Mouse (Mus musculus) heart, embryonic 16.5 days (tissue): ENCODE results near the gene Gm6904. TPM values are rescaled to one million over a fixed set of nuclear protein-coding genes. Genes with fewer than 3 reads are reported as not detected.
A peak's percentile ranks its signal among the peaks of the same experiment; 100 is the strongest.
"Not testable (repeated sequence)": the region's sequence is repeated elsewhere in the genome, so short reads cannot be mapped to it uniquely, and the experiment has no call there.

Experiments
- ATAC-seq: fragments of 200-750 bp; cut with Nextera tagmentation; replicated peaks from 2 replicates; pipeline ENCODE4 v1.8.0; 2017; ENCODE audit warnings: moderate number of reproducible peaks; ENCODE audit not compliant: insufficient read depth, low FRiP score; ENCODE audit errors: extremely low read depth
- H3K27ac ChIP-seq: fragments of 300-500 bp; sonication (generic); 2 replicates; pipeline ENCODE4 v1.5.1; 2014; ENCODE audit warnings: mild to moderate bottlenecking, low read length, control low read depth, moderate library complexity
- H3K27me3 ChIP-seq: fragments of 300-500 bp; sonication (generic); 2 replicates; pipeline ENCODE4 v1.6.1; 2014; ENCODE audit warnings: low read length, mixed read lengths; ENCODE audit not compliant: control insufficient read depth, insufficient read depth
- H3K36me3 ChIP-seq: fragments of 300-500 bp; sonication (generic); 2 replicates; pipeline ENCODE4 v1.6.1; 2014; ENCODE audit not compliant: control insufficient read depth, insufficient read depth
- H3K4me1 ChIP-seq: fragments of 300-500 bp; sonication (generic); 2 replicates; pipeline ENCODE4 v1.6.1; 2014; ENCODE audit warnings: low read length, mixed read lengths; ENCODE audit not compliant: control insufficient read depth, insufficient read depth
- H3K4me2 ChIP-seq: fragments of 300-500 bp; sonication (generic); 2 replicates; pipeline ENCODE4 v1.6.1; 2014; ENCODE audit warnings: low read depth, mild to moderate bottlenecking, control low read depth, low read length
- H3K4me3 ChIP-seq: fragments of 300-500 bp; sonication (generic); 2 replicates; pipeline ENCODE4 v1.5.1; 2014; ENCODE audit warnings: mild to moderate bottlenecking, control low read depth, low read length
- H3K9ac ChIP-seq: fragments of 300-500 bp; sonication (generic); 2 replicates; pipeline ENCODE4 v1.6.1; 2014; ENCODE audit warnings: low read length, control low read depth
- H3K9me3 ChIP-seq: fragments of 300-500 bp; sonication (generic); replicated peaks from 2 replicates; pipeline ENCODE4 v1.6.1; 2016; ENCODE audit warnings: low read length; ENCODE audit not compliant: control insufficient read depth
- WGBS: fragments of 180-500 bp; shearing (Covaris S2); extraction: QIAGEN DNeasy Blood & Tissue Kit; methylation state at CpG from one replicate; pipeline ENCODE4 v1.1.7; 2014; 5-methylcytosine and 5-hydroxymethylcytosine counted together
- polyA plus RNA-seq: library from polyadenylated mRNA; unstranded; fragments of >200 nt; fragmentation: Nextera tagmentation; extraction: Ambion mirVana; gene quantifications from 2 replicates; pipeline ENCODE4 v1.2.1, GENCODE M21; 2015

Gm6904 gene
- polyA plus RNA-seq, result not detected in 2 replicates

DNA sequence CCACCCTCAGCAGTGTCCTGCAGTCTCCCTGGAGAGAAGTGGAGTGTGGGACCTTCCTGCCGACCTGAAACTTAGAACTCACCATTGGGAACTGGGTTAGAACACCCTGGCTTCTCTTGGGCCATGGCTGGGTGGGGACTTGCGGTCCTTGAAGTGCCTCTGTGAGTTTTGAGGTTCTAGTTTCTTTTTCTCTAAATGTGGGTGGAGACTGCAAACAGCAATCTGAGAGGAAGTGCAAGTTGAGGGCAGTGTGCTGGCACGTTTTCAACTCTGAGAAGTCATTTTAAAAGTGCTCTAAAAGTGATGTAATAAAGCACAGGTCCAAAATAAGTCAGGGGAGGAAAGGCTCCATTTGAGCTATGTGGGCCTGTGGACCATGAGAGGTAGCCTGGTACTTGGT is at the start of gene Gm6904:
Gm6904 (minus strand) TSS at position 161 of the 400 bp plus-strand sequence.
- no peak within 1 kb of the TSS for H3K4me3 ChIP-seq
- H3K9me3 ChIP-seq, result no peaks in the 10 kb centered on the region
- no peaks in the 10 kb centered on the region for H3K36me3 ChIP-seq
- no peak within 1 kb of the TSS for H3K4me2 ChIP-seq
- no peak within 1 kb of the TSS for H3K27ac ChIP-seq
- ATAC-seq, result no peak
- no peaks in the 10 kb centered on the region for H3K27me3 ChIP-seq
- no peak within 1 kb of the TSS for H3K9ac ChIP-seq
- H3K4me1 ChIP-seq, result no peaks in the 10 kb centered on the region
- 39% methylated on average over 3 of the region's 3 CpGs for WGBS

DNA sequence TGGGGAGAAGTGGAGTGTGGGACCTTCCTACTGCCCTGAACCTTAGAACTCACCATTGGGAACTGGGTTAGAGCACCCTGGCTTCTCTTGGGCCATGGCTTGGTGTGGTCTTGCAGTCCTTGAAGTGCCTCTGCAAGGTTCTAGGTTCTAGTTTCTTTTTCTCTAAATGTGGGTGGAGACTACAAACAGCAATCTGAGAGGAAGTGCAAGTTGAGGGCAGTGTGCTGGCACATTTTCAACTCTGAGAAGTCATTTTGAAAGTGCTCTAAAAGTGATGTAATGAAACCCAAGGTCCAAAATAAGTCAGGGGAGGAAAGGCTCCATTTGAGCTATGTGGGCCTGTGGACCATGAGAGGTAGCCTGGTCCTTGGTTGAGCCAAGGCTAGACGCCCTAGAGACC is 37.4 kb upstream of the Gm6904 start, which contains the start of gene Phf11a:
Phf11a (minus strand) TSS at position 132 of the 400 bp plus-strand sequence.
- not testable (repeated sequence) for H3K4me1 ChIP-seq, H3K4me3 ChIP-seq, H3K27ac ChIP-seq, H3K9me3 ChIP-seq, H3K27me3 ChIP-seq, ATAC-seq, H3K36me3 ChIP-seq, H3K9ac ChIP-seq, H3K4me2 ChIP-seq
- WGBS, result 86% methylated on average over 1 of the region's 1 CpGs

DNA sequence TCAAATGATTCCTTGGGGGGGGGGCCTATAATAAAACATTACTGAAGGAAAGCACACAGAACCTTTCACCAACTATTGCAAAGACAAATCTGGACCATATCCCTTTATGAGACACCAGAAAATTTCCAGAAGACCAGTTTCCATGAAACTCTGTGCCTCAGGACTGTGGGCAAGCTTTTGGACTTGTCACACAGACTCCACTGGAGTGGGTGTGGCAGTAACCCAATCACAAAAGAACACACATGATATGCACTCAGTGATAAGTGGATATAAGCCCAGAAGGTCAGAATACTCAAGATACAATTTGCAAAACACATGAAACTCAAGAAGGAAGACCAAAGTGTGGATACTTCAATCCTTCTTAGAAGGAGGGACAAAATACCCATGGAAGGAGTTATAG is 31.8 kb upstream of the Gm6904 start:
- H3K27ac ChIP-seq, H3K36me3 ChIP-seq, H3K27me3 ChIP-seq, H3K4me1 ChIP-seq, H3K9me3 ChIP-seq, H3K4me3 ChIP-seq, ATAC-seq, H3K9ac ChIP-seq, H3K4me2 ChIP-seq: not testable (repeated sequence)

DNA sequence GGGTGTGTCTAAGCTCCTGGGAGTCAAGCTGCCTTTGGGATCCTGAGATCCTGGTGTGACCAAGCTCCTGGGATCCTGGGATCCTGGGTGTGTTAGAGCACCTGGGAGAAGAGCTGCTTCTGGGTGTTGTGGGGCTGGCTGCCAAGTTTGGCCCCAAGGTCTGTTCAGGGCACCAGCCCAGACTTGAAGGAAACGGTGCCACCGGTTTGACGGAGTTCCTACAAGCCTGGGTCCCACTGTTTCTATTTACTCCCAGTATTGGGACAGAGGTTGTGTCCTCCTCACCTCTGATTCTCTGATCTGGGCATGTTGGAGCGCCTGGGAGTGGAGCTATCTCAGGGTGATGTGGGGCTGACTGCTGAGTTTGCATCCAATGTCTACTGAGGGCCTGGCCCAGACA is 14.9 kb upstream of the Gm6904 start:
- H3K4me2 ChIP-seq, H3K27me3 ChIP-seq, H3K9me3 ChIP-seq, H3K27ac ChIP-seq, H3K9ac ChIP-seq, H3K4me1 ChIP-seq, H3K36me3 ChIP-seq, H3K4me3 ChIP-seq, ATAC-seq: not testable (repeated sequence)
- 81% methylated on average over 4 of the region's 4 CpGs for WGBS

DNA sequence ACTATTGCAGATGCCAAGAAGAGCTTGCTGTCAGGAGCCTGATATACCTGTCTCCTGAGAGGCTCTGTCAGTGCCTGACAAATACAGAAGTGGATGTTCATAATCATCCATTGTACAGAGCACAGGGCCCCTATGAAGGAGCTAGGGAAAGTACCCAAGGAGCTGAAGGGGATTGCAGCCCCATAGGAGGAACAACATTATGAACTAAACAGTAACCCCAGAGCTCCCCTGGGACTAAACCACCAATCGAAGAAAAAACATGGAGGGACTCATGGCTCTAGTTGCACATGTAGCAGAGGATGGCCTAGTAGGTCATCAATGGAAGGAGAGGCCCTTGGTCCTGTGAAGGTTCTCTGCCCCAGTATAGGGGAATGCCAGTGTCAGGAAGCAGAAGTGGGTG is 4.2 kb downstream of the Gm6904 start:
- not testable (repeated sequence) for H3K9ac ChIP-seq, H3K4me3 ChIP-seq, H3K27me3 ChIP-seq, H3K27ac ChIP-seq, H3K4me2 ChIP-seq, H3K36me3 ChIP-seq, H3K9me3 ChIP-seq, H3K4me1 ChIP-seq, ATAC-seq
- 82% methylated on average over 1 of the region's 1 CpGs for WGBS

DNA sequence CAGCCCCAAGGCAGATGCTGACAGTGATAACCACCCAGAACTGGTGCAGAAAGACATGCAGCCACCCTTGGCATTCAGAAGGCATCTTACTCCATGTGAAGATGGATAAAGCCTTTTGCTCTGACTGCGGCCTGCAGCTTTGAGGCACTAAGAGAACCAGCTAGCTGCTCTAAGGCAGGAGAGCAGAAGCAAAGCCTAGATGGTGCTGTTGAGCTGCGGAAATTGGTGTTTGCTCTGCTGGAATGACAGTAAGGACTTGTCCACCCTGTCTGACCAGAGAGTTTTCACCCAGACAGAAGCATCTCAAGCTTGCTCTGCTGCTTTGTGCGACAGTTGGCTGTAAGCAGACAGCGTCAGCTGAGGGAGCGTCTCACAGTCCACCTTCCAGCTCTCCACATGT is 9.7 kb downstream of the Gm6904 start:
- not testable (repeated sequence) for H3K27ac ChIP-seq, H3K36me3 ChIP-seq, H3K9ac ChIP-seq, H3K4me2 ChIP-seq, H3K27me3 ChIP-seq, H3K4me1 ChIP-seq, ATAC-seq, H3K4me3 ChIP-seq, H3K9me3 ChIP-seq
- 48% methylated on average over 5 of the region's 5 CpGs for WGBS

DNA sequence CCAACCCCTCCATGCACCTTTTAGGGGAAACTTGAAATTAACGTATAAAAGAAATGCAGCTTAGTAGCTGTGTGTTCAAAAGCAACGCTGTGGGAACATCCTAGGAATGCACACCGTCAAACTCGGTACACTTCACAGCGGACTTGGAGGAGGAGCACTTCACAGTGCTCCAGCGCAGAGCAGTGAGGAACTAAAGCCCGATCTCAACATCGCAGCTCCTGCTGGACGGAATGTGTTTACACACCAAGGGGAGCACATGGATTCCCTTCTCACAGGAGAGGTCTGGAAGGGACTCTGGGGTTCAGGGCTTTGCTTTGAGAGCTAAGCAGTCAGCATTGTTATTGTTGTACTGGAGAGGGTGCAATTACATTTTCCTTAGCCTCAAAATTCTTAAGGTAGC is 26.4 kb downstream of the Gm6904 start:
- Histone ChIP-seq H3K36me3 (peaks cover 24% of the 10 kb centered on the region), H3K4me1 (0 out of 2 replicates have a peak, but pooled peaks cover 2% of the 10 kb centered on the region), H3K9ac (no peak overlapping the region), H3K27me3 (peaks cover 21% of the 10 kb centered on the region), H3K9me3 (peaks cover under 1% of the 10 kb centered on the region), H3K4me2 (no peak overlapping the region), H3K27ac (no peak overlapping the region), H3K4me3 (no peak overlapping the region)
- no peak for ATAC-seq
- whole genome bisulfite sequencing, result 93% methylated on average over 9 of the region's 9 CpGs

DNA sequence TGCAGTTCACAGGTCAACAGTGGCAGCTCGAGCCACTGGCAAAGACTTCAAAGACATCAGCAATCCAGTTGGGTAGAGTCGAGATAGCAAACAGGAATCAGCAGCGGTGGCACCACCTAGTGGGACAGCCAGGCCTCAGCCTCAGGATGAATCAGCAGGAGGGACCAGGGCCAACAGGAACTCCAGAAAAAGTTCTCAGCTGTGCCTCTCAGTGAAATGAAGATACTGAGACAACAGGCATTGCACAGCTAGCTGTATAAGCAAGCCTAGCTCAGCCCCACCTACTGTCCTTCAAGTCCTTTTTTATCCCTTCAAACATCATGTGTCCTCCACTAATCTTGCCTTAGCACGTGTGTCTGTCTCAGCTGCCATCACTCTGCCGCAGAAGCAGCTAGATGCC is 28.0 kb downstream of the Gm6904 start:
- Histone ChIP-seq H3K4me3 (no peak overlapping the region), H3K4me1 (0 out of 2 replicates have a peak, but pooled peaks cover 2% of the 10 kb centered on the region), H3K27ac (no peak overlapping the region), H3K36me3 (peaks cover 23% of the 10 kb centered on the region), H3K4me2 (no peak overlapping the region), H3K9ac (no peak overlapping the region), H3K27me3 (peaks cover 34% of the 10 kb centered on the region), H3K9me3 (no peaks in the 10 kb centered on the region)
- 38% methylated on average over 5 of the region's 5 CpGs for WGBS
- ATAC-seq, result peak; percentile 38; the same call in 1 of the 2 replicates

DNA sequence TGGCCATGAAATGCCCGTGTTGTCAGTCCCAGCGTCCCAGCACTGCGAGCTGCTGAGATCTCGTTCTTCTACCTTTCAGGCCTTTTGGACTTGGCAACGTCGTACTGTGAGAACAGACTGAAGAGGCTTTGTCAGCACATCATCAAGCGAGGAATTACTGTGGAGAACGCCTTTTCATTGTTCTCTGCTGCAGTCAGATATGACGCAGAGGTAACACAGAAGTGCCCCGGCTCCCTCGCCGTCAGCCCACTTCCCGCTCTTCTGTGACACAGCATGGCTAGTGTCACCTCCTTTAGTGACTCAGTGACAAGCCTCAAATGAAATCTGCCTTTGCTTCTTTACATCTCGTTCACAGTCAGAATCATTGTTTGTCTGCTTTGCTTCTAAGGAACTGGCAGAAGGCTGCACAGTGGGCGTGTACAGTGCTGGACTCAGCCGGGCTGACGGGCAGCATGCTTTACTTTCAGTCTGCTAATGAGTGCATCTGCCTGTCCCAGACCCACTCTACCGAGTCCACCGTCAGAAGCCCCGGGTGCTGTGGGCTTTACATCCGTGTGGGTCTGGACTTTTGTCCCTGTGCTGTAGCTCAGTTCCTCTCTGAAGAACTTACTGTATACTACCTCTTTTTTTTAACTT is 29.6 kb downstream of the Gm6904 start:
- Histone ChIP-seq H3K27me3 (peaks cover 35% of the 10 kb centered on the region), H3K9ac (no peak overlapping the region), H3K4me3 (no peak overlapping the region), H3K4me2 (peak overlapping the region; percentile 53), H3K4me1 (0 out of 2 replicates have a peak, but pooled peaks cover 2% of the 10 kb centered on the region), H3K9me3 (no peaks in the 10 kb centered on the region), H3K27ac (no peak overlapping the region), H3K36me3 (peaks cover 21% of the 10 kb centered on the region)
- WGBS, result 48% methylated on average over 21 of the region's 21 CpGs
- peak; percentile 85 for ATAC-seq
